Mouse (Mus musculus) MEL (cell line): ENCODE results near the gene Gap43. TPM values are rescaled to one million over a fixed set of nuclear protein-coding genes. Genes with fewer than 3 reads are reported as not detected.

Experiments
- DNase-seq: peaks from one replicate; pipeline ENCODE4 v3.0.0; 2011; ENCODE audit warnings: low read depth, low spot score
- H3K27ac ChIP-seq: 2 replicates; pipeline ENCODE4 v1.5.1; 2012; ENCODE audit warnings: low read depth, mild to moderate bottlenecking, control low read depth, low read length, moderate library complexity; ENCODE audit not compliant: control insufficient read depth
- H3K27me3 ChIP-seq, 2 experiments: fragments of 150-350 bp in 1 of 2; sonication (generic) in 1 of 2; 2 replicates each; pipeline ENCODE4 v1.6.1; 2012; ENCODE audit warnings: low read length in 2 of 2, mild to moderate bottlenecking in 2 of 2, improper control_type of control experiment in 1 of 2, moderate library complexity in 1 of 2; ENCODE audit not compliant: insufficient read depth in 2 of 2, control insufficient read depth in 1 of 2
- H3K36me3 ChIP-seq, 2 experiments: 2 replicates each; pipeline ENCODE4 v1.6.1; 2012 to 2014; ENCODE audit warnings: low read length in 2 of 2, improper control_type of control experiment in 1 of 2, inconsistent platforms in 1 of 2, mild to moderate bottlenecking in 1 of 2; ENCODE audit not compliant: insufficient read depth in 2 of 2, control insufficient read depth in 1 of 2
- H3K4me1 ChIP-seq, 2 experiments: fragments of 150-350 bp in 1 of 2; sonication (generic) in 1 of 2; 2 replicates each; pipeline ENCODE4 v1.6.1; 2012; ENCODE audit warnings: low read length in 2 of 2, improper control_type of control experiment in 1 of 2, mild to moderate bottlenecking in 1 of 2; ENCODE audit not compliant: insufficient read depth in 2 of 2, control insufficient read depth in 1 of 2
- H3K4me3 ChIP-seq, 2 experiments: fragments of 150-350 bp in 1 of 2; sonication (generic) in 1 of 2; 2 replicates each; pipeline ENCODE4 v1.5.1; 2012; ENCODE audit warnings: low read depth in 2 of 2, low read length in 2 of 2, mild to moderate bottlenecking in 2 of 2, moderate library complexity in 2 of 2, control low read depth in 1 of 2, improper control_type of control experiment in 1 of 2; ENCODE audit not compliant: control insufficient read depth in 1 of 2, insufficient read depth in 1 of 2
- H3K79me2 ChIP-seq: 2 replicates; pipeline ENCODE4 v1.6.1; 2012; ENCODE audit warnings: mild to moderate bottlenecking, low read length, moderate library complexity; ENCODE audit not compliant: control insufficient read depth, poor library complexity, insufficient read depth
- H3K9ac ChIP-seq: 2 replicates; pipeline ENCODE4 v1.6.1; 2012; ENCODE audit warnings: low read depth, mild to moderate bottlenecking, control low read depth, low read length, moderate library complexity; ENCODE audit not compliant: control insufficient read depth, poor library complexity, severe bottlenecking
- H3K9me3 ChIP-seq: fragments of 150-350 bp; sonication (generic); replicated peaks from 2 replicates; pipeline ENCODE4 v1.6.1; 2012; ENCODE audit warnings: mild to moderate bottlenecking, low read length, improper control_type of control experiment, moderate library complexity; ENCODE audit not compliant: insufficient read depth
- CHD1 ChIP-seq: IDR thresholded peaks from 2 replicates; pipeline ENCODE4 v1.6.1; 2012; ENCODE audit warnings: low read depth, mild to moderate bottlenecking, inconsistent platforms, low read length, improper control_type of control experiment
- CHD2 ChIP-seq: IDR thresholded peaks from 2 replicates; pipeline ENCODE4 v1.6.1; 2011; ENCODE audit warnings: low read length, improper control_type of control experiment
- E2F4 ChIP-seq: IDR thresholded peaks from 2 replicates; pipeline ENCODE4 v1.6.1; 2011; ENCODE audit warnings: low read depth, low read length, improper control_type of control experiment, borderline replicate concordance
- ELF1 ChIP-seq: IDR thresholded peaks from 2 replicates; pipeline ENCODE4 v1.6.1; 2014; ENCODE audit warnings: low read depth, mild to moderate bottlenecking, inconsistent platforms, low read length, improper control_type of control experiment, moderate library complexity
- GATA1 ChIP-seq: IDR thresholded peaks from 2 replicates; pipeline ENCODE4 v1.6.1; 2011; ENCODE audit warnings: low read depth, low read length, improper control_type of control experiment
- HCFC1 ChIP-seq: IDR thresholded peaks from 2 replicates; pipeline ENCODE4 v1.6.1; 2012; ENCODE audit warnings: low read depth, mild to moderate bottlenecking, inconsistent platforms, low read length, improper control_type of control experiment, moderate library complexity
- KAT2A ChIP-seq: conservative IDR thresholded peaks from 2 replicates; pipeline ENCODE4 v1.6.1; 2012; ENCODE audit warnings: low read depth, low read length, improper control_type of control experiment, inconsistent platforms
- MAFK ChIP-seq: IDR thresholded peaks from 2 replicates; pipeline ENCODE4 v1.6.1; 2011; ENCODE audit warnings: low read depth, mild to moderate bottlenecking, low read length, improper control_type of control experiment, borderline replicate concordance
- MYB ChIP-seq: IDR thresholded peaks from 2 replicates; pipeline ENCODE4 v1.6.1; 2011; ENCODE audit warnings: mild to moderate bottlenecking, low read depth, low read length, improper control_type of control experiment
- MYC ChIP-seq: IDR thresholded peaks from 2 replicates; pipeline ENCODE4 v1.6.1; 2011; ENCODE audit warnings: low read depth, mild to moderate bottlenecking, low read length, improper control_type of control experiment, moderate library complexity
- NELFE ChIP-seq: IDR thresholded peaks from 2 replicates; pipeline ENCODE4 v1.6.1; 2011; ENCODE audit warnings: low read depth, low read length, improper control_type of control experiment
- POLR2AphosphoS5 ChIP-seq: IDR thresholded peaks from 2 replicates; pipeline ENCODE4 v1.6.1; 2012; ENCODE audit warnings: low read depth, borderline replicate concordance, mild to moderate bottlenecking, inconsistent platforms, low read length, moderate library complexity, mixed read lengths
- RCOR1 ChIP-seq: IDR thresholded peaks from 2 replicates; pipeline ENCODE4 v1.6.1; 2012; ENCODE audit warnings: low read depth, mild to moderate bottlenecking, inconsistent platforms, low read length, improper control_type of control experiment
- TAL1 ChIP-seq: IDR thresholded peaks from 2 replicates; pipeline ENCODE4 v1.6.1; 2012; ENCODE audit warnings: mild to moderate bottlenecking, inconsistent platforms, low read length, moderate library complexity, mixed read lengths
- TCF12 ChIP-seq: IDR thresholded peaks from 2 replicates; pipeline ENCODE4 v1.6.1; 2014; ENCODE audit warnings: low read depth, mild to moderate bottlenecking, inconsistent platforms, low read length, improper control_type of control experiment, moderate library complexity
- ZC3H11A ChIP-seq: IDR thresholded peaks from 2 replicates; pipeline ENCODE4 v1.6.1; 2012; ENCODE audit warnings: low read depth, mild to moderate bottlenecking, inconsistent platforms, low read length, improper control_type of control experiment
- ZKSCAN1 ChIP-seq: IDR thresholded peaks from 2 replicates; pipeline ENCODE4 v1.6.1; 2012; ENCODE audit warnings: low read depth, mild to moderate bottlenecking, inconsistent platforms, low read length, improper control_type of control experiment, moderate library complexity
- ZMIZ1 ChIP-seq: IDR thresholded peaks from 2 replicates; pipeline ENCODE4 v1.6.1; 2012; ENCODE audit warnings: low read depth, mild to moderate bottlenecking, inconsistent platforms, low read length, improper control_type of control experiment, moderate library complexity
- ZNF384 ChIP-seq: IDR thresholded peaks from 2 replicates; pipeline ENCODE4 v1.6.1; 2012; ENCODE audit warnings: low read depth, mild to moderate bottlenecking, inconsistent platforms, low read length, improper control_type of control experiment
- polyA plus RNA-seq, 2 experiments: library from polyadenylated mRNA; stranded (reverse) in 1 of 2; unstranded in 1 of 2; fragments of >175 nt in 1 of 2; fragments of >200 nt in 1 of 2; gene quantifications; 2 replicates each; pipeline versions ENCODE4 v1.2.1 to v1.2.4; 2012; ENCODE audit warnings: low replicate concordance in 2 of 2, low read depth in 1 of 2; ENCODE audit not compliant: insufficient read length in 2 of 2, insufficient read depth in 1 of 2, missing spikeins in 1 of 2
- total RNA-seq: library from RNA; depleted of rRNA; stranded (reverse); fragments of 300-350 nt; gene quantifications from 2 replicates; pipeline ENCODE4 v1.2.3, GENCODE M21; 2012

The Gap43 gene
- total and polyA plus RNA-seq, 3 experiments = not detected

DNA sequence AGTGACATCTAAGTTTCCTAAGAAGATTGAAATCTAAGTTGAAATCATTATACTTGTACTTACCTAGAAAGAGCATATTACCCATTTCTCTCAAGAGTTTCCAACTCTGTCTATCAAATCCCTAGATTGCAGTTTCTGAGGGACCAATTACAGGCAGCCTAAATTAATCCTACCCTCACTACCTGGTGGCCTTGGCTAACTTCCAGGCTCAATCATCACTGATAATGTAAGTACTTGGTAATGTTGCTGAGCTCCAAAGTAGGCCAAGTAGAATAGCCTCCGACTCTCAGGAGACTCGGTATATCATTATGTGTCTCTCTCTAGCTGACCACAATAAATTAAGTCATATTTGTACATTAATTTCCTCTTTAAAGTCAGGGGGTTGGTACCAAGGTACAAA, 62.7 kb downstream of the Gap43 start:
- Histone ChIP-seq H3K4me3 (no peak overlapping the region), H3K36me3 (no peaks in the 10 kb centered on the region)
- TF ChIP-seq TAL1 = no peak
- no peak for TF ChIP-seq NELFE
- no peak for TF ChIP-seq ZNF384
- no peak for TF ChIP-seq TCF12
- no peak for TF ChIP-seq GATA1
- no peak for TF ChIP-seq MAFK
- no peak for TF ChIP-seq KAT2A
- no peak for TF ChIP-seq E2F4
- no peak for TF ChIP-seq RCOR1
- TF ChIP-seq MYC = no peak
- no peak for TF ChIP-seq CHD1
- TF ChIP-seq, all 39 proteins: peak for 0
- H3K79me2 ChIP-seq = no peaks in the 10 kb centered on the region
- no peaks in the 10 kb centered on the region for H3K9me3 ChIP-seq
- no peak overlapping the region for H3K27ac ChIP-seq
- DNase-seq = no peak
- H3K9ac ChIP-seq = no peak overlapping the region
- H3K4me1 ChIP-seq = no peaks in the 10 kb centered on the region
- H3K27me3 ChIP-seq = no peaks in the 10 kb centered on the region; a peak in 1 of 4 replicates

GRCm38 (mm10) chr16:42277268-42277667, 63.2 kb downstream of the Gap43 start:
- Histone ChIP-seq H3K4me3 (no peak overlapping the region), H3K36me3 (no peaks in the 10 kb centered on the region), H3K79me2 (no peaks in the 10 kb centered on the region), H3K4me1 (no peaks in the 10 kb centered on the region), H3K27me3 (no peaks in the 10 kb centered on the region; a peak in 1 of 4 replicates), H3K9me3 (no peaks in the 10 kb centered on the region), H3K9ac (no peak overlapping the region), H3K27ac (no peak overlapping the region)
- TF ChIP-seq ZC3H11A = no peak
- TF ChIP-seq MYC = no peak
- no peak for TF ChIP-seq ELF1
- TF ChIP-seq TAL1 = no peak
- TF ChIP-seq HCFC1 = no peak
- no peak for TF ChIP-seq E2F4
- no peak for TF ChIP-seq POLR2AphosphoS5
- no peak for TF ChIP-seq MYB
- no peak for TF ChIP-seq CHD2
- TF ChIP-seq ZMIZ1 = no peak
- TF ChIP-seq ZKSCAN1 = no peak
- no peak for DNase-seq
